Mouse (Mus musculus) ES-E14 (cell line): ENCODE measurements around the gene 4921524J17Rik. TPM values are rescaled to one million over a fixed set of nuclear protein-coding genes. Genes with fewer than 3 reads are reported as not detected.
A peak's percentile ranks its signal among the peaks of the same experiment; 100 is the strongest.

Source experiments
- DNase-seq: peaks from one replicate; pipeline ENCODE4 v3.0.0-alpha.2; 2013; ENCODE audit warnings: low read depth, low spot score
- H3K27ac ChIP-seq: 2 replicates; pipeline ENCODE4 v1.5.1; 2012; ENCODE audit warnings: low read depth, mild to moderate bottlenecking, low read length, moderate library complexity, mixed read lengths; ENCODE audit not compliant: poor library complexity, insufficient read depth, severe bottlenecking
- H3K36me3 ChIP-seq: 2 replicates; pipeline ENCODE4 v1.6.1; 2012; ENCODE audit warnings: mild to moderate bottlenecking, low read length, moderate library complexity, mixed read lengths; ENCODE audit not compliant: control insufficient read depth, poor library complexity, insufficient read depth, severe bottlenecking
- H3K4me1 ChIP-seq, 2 experiments: fragments of 150-350 bp in 1 of 2; sonication (generic) in 1 of 2; 2 replicates each; pipeline ENCODE4 v1.6.1; 2012; ENCODE audit warnings: low read length in 2 of 2, mild to moderate bottlenecking in 1 of 2, mixed read lengths in 1 of 2; ENCODE audit not compliant: control insufficient read depth in 2 of 2, insufficient read depth in 2 of 2, poor library complexity in 1 of 2
- H3K4me3 ChIP-seq, 2 experiments: fragments of 150-350 bp in 1 of 2; sonication (generic) in 1 of 2; 2 replicates each; pipeline ENCODE4 v1.5.1; 2012; ENCODE audit warnings: low read length in 2 of 2, low read depth in 1 of 2, mild to moderate bottlenecking in 1 of 2, mixed read lengths in 1 of 2; ENCODE audit not compliant: insufficient read depth in 1 of 2, poor library complexity in 1 of 2, severe bottlenecking in 1 of 2
- H3K9ac ChIP-seq: 2 replicates; pipeline ENCODE4 v1.6.1; 2012; ENCODE audit warnings: low read depth, mild to moderate bottlenecking, low read length, mixed read lengths; ENCODE audit not compliant: poor library complexity, insufficient read depth, severe bottlenecking
- H3K9me3 ChIP-seq: fragments of 150-350 bp; sonication (generic); 2 replicates; pipeline ENCODE4 v1.6.1; 2012; ENCODE audit warnings: low read depth, mild to moderate bottlenecking, low read length; ENCODE audit not compliant: control insufficient read depth, insufficient read depth
- CHD2 ChIP-seq: IDR thresholded peaks from 2 replicates; pipeline ENCODE4 v1.6.1; 2014; ENCODE audit warnings: mild to moderate bottlenecking, low read depth, low read length, inconsistent platforms
- HCFC1 ChIP-seq: IDR thresholded peaks from 2 replicates; pipeline ENCODE4 v1.6.1; 2012; ENCODE audit warnings: low read length, inconsistent platforms, borderline replicate concordance; ENCODE audit not compliant: insufficient read depth
- MAFK ChIP-seq: IDR thresholded peaks from 2 replicates; pipeline ENCODE4 v1.6.1; 2014; ENCODE audit warnings: mild to moderate bottlenecking, low read depth, low read length, inconsistent platforms; ENCODE audit not compliant: insufficient read depth
- ZC3H11A ChIP-seq: IDR thresholded peaks from 2 replicates; pipeline ENCODE4 v1.6.1; 2012; ENCODE audit warnings: low read depth, mild to moderate bottlenecking, inconsistent platforms, low read length, borderline replicate concordance
- ZNF384 ChIP-seq: IDR thresholded peaks from 2 replicates; pipeline ENCODE4 v1.6.1; 2012; ENCODE audit warnings: low read depth, low read length, inconsistent platforms
- in situ Hi-C, 2 experiments: fragments of 600-800 bp; cut with MboI; formaldehyde crosslinking; loops; one replicate each; pipeline ENCODE4 v1.15.1; 2025; ENCODE audit warnings: low sequenced_read_pairs in 2 of 2, inconsistent platforms in 1 of 2; ENCODE audit not compliant: unreplicated experiment in 2 of 2
- total RNA-seq: library from RNA; depleted of rRNA; stranded (reverse); fragments of 300-350 nt; gene quantifications from 2 replicates; pipeline ENCODE4 v1.2.3, GENCODE M21; 2012

The 4921524J17Rik gene
- total RNA-seq, 1 experiment, result 19.5 TPM

- no peaks in the 10 kb centered on the region for H3K9me3 ChIP-seq
- no peak overlapping the region for H3K9ac ChIP-seq
- no peak overlapping the region for H3K4me3 ChIP-seq
- in situ Hi-C loops, result no loop called here
- H3K36me3 ChIP-seq, result no peaks in the 10 kb centered on the region
- H3K27ac ChIP-seq, result no peak overlapping the region; the same call in 1 of the 2 replicates
- peaks cover 7 to 13% of the 10 kb centered on the region in 2 experiments; a peak in 3 of 4 replicates for H3K4me1 ChIP-seq
- peak; percentile 93 for DNase-seq
- TF ChIP-seq ZNF384 (no peak), MAFK (peak; percentile 81)
Observed at GRCm38 (mm10) chr8:85441564-85441963, 8.9 kb upstream of the 4921524J17Rik start.

DNA sequence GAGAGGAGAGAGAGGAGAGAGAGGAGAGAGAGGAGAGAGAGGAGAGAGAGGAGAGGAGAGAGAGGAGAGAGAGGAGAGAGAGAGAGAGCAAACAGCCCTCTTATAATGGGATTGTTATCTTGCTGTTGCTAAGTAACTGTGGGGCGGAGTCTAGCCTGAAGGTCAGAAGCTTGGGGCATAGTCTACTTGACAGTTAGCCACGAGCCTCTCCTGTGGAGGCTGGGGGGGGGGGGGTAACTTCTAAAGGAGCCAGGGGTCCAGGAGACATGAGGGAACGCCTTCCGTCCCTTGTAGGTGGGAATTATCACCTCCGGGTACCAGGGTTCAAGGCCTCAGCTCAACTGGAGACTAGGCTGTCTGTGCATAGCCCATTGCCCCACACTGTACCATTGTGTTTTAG lies 3.1 kb upstream of the 4921524J17Rik start:
- H3K36me3 ChIP-seq, result no peaks in the 10 kb centered on the region
- no peaks in the 10 kb centered on the region for H3K9me3 ChIP-seq
- in situ Hi-C loops, result no loop called here
- H3K4me3 ChIP-seq, result no peak overlapping the region
- peaks cover 4% of the 10 kb centered on the region in 2 experiments; a peak in 3 of 4 replicates for H3K4me1 ChIP-seq
- H3K9ac ChIP-seq, result no peak overlapping the region
- no peak overlapping the region for H3K27ac ChIP-seq
- DNase-seq, result no peak
- TF ChIP-seq HCFC1, result no peak
- no peak for TF ChIP-seq CHD2
- no peak for TF ChIP-seq ZNF384
- no peak for TF ChIP-seq MAFK
- TF ChIP-seq ZC3H11A, result no peak

DNA sequence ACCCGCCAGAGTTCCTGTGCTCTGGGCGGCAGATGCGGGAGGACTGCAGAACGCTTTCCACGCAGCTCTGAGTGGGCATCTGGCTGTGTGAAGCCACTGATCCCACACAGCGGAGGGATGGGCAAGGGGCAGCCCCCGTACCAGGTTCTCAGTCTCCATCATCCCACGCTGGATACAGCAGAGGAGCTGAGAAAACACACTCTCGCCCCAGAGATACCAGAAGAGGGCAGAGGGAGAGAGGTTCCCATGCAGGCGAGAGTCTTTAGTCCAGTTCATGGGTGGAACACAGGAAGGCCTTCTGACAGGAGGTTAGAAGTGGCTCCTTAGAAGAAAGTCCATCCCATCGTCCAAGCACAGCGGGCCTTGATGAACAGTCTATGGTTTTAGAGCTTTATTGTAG lies 2.2 kb upstream of the 4921524J17Rik start:
- Histone ChIP-seq H3K9ac (0 out of 2 replicates have a peak overlapping the region, but pooled peaks have one; percentile 20), H3K4me1 (peaks cover 4 to 5% of the 10 kb centered on the region in 2 experiments; a peak in 3 of 4 replicates), H3K36me3 (no peaks in the 10 kb centered on the region), H3K27ac (no peak overlapping the region), H3K4me3 (peak overlapping the region; percentile 52 to 60), H3K9me3 (no peaks in the 10 kb centered on the region)
- no peak for TF ChIP-seq ZC3H11A
- no peak for TF ChIP-seq ZNF384
- TF ChIP-seq CHD2, result no peak
- no peak for TF ChIP-seq MAFK
- no peak for TF ChIP-seq HCFC1
- DNase-seq, result no peak
- in situ Hi-C loops, result no loop called here

GRCm38 (mm10) chr8:85433017-85433393 lies 372 bp upstream of the 4921524J17Rik start:
- TF ChIP-seq HCFC1 (no peak), CHD2 (no peak)
- H3K9ac ChIP-seq, result no peak overlapping the region

GRCm38 (mm10) chr8:85431281-85432167 lies 1.1 kb downstream of the 4921524J17Rik start:
- TF ChIP-seq ZC3H11A (no peak), ZNF384 (no peak), HCFC1 (no peak), MAFK (no peak), CHD2 (no peak)
- no peaks in the 10 kb centered on the region for H3K9me3 ChIP-seq
- in situ Hi-C loops, result no loop called here
- peak overlapping the region; percentile 82 for H3K9ac ChIP-seq
- DNase-seq, result no peak
- no peaks in the 10 kb centered on the region for H3K36me3 ChIP-seq
- H3K4me3 ChIP-seq, result peak overlapping the region; percentile 90 to 91
- peaks cover 5 to 7% of the 10 kb centered on the region in 2 experiments; a peak in 3 of 4 replicates for H3K4me1 ChIP-seq
- no peak overlapping the region; the same call in 1 of the 2 replicates for H3K27ac ChIP-seq

More at GRCm38 (mm10) chr8:85433017-85433393, 372 bp upstream of the 4921524J17Rik start:
- H3K27ac ChIP-seq, result no peak overlapping the region
- no peak for DNase-seq
- peak overlapping the region; percentile 23 to 91; a peak in 3 of 4 replicates for H3K4me3 ChIP-seq
- no peaks in the 10 kb centered on the region for H3K9me3 ChIP-seq
- in situ Hi-C loops, result no loop called here
- H3K36me3 ChIP-seq, result no peaks in the 10 kb centered on the region
- peaks cover 5 to 7% of the 10 kb centered on the region in 2 experiments; a peak in 3 of 4 replicates for H3K4me1 ChIP-seq
